Mouse (Mus musculus) embryonic fibroblast, embryonic 13.5 days (primary cell): Measurements from ENCODE around the gene Zranb1. TPM values are rescaled to one million over a fixed set of nuclear protein-coding genes. Genes with fewer than 3 reads are reported as not detected.

Experiments used
- H3K27ac ChIP-seq: 2 replicates; pipeline ENCODE4 v1.5.1; 2012; ENCODE audit warnings: low read length, control low read depth, inconsistent platforms; ENCODE audit not compliant: insufficient read depth
- H3K4me1 ChIP-seq: 2 replicates; pipeline ENCODE4 v1.6.1; 2011; ENCODE audit warnings: low read length; ENCODE audit not compliant: control insufficient read depth, insufficient read depth
- H3K4me3 ChIP-seq: 2 replicates; pipeline ENCODE4 v1.5.1; 2011; ENCODE audit warnings: mild to moderate bottlenecking, control low read depth, low read length; ENCODE audit not compliant: insufficient read depth
- CTCF ChIP-seq: IDR thresholded peaks from 2 replicates; pipeline ENCODE4 v1.5.1; 2011; ENCODE audit warnings: mild to moderate bottlenecking, control low read depth, low read length, moderate library complexity, borderline replicate concordance; ENCODE audit not compliant: insufficient read depth
- POLR2A ChIP-seq: IDR thresholded peaks from 2 replicates; pipeline ENCODE4 v1.6.1; 2011; ENCODE audit warnings: low read depth, mild to moderate bottlenecking, control low read depth, low read length, moderate library complexity
- polyA plus RNA-seq: library from polyadenylated mRNA; stranded (reverse); fragments of >200 nt; gene quantifications from 2 replicates; pipeline ENCODE4 v1.2.4, GENCODE M21; 2011; ENCODE audit warnings: low read depth; ENCODE audit not compliant: missing spikeins, insufficient read length

Zranb1 gene
- polyA plus RNA-seq, 1 experiment, result 24.1 TPM

DNA sequence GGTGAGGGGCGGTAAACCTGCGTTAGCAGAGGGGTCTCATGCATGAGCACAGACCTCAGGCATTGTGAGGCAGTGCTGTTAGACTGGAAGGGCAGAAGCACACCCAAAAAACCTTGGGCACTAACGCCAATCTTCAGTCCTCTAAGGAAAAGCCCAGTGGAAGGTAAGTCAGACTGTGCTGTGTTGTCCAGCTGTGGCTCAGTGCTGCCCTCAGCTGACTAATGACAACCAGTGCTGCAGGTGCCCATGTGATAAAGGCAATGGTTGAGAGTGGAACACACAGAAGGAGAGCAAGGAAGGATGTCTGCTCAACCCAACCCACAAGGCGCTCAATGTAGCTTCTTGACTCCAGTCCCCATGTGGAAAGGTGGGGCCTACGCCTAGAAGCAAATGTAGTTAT, 65.4 kb downstream of the Zranb1 start:
- TF ChIP-seq POLR2A, result no peak
- TF ChIP-seq CTCF, result peak; percentile 73; the same call in 1 of the 2 replicates

DNA sequence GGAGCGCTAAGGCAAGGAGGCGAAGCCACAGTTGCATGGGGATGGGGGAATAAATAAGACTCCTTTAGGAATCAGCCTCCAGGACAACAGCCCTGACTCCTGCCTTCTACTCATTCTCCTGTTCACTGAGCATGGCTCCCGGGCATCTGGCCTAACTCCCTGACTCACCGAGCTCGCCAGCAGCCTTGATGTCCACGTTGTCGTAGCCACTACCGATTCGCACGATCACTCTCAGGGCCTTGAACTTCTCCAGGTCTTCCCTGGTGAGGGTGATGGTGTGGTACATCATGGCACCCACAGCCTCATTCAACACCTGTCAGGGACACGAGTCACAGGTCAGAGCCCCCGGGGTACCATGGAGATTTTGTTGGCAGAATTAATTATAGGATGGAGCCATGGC, 67.7 kb downstream of the Zranb1 start:
- Histone ChIP-seq H3K4me1 (0 out of 2 replicates have a peak, but pooled peaks cover 1% of the 10 kb centered on the region), H3K27ac (no peak overlapping the region), H3K4me3 (no peak overlapping the region)
- TF ChIP-seq POLR2A (no peak), CTCF (no peak)

More for the DNA sequence above, 65.4 kb downstream of the Zranb1 start:
- no peak overlapping the region for H3K4me3 ChIP-seq
- H3K4me1 ChIP-seq, result no peaks in the 10 kb centered on the region
- H3K27ac ChIP-seq, result no peak overlapping the region

DNA sequence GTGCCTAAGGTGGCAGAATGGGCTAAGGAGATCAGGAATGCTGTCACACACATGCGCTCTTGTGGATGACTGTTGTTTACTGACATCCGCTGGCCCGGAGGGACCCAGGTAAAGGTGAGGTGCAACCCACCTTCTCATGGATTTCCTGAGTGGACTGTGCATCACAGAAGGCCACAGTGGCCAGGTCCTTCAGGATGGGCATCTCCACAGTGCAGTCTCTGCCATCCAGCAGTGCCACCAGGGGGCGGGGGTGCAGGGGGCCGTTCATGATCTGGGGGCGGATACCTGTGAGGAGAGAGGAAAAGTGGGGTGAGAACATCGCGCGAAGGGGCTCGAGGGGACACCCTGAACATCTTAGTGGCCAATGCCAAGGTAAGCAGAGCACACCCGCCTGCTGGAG, 68.1 kb downstream of the Zranb1 start:
- H3K27ac ChIP-seq, result no peak overlapping the region
- no peak overlapping the region for H3K4me3 ChIP-seq
- TF ChIP-seq CTCF (no peak), POLR2A (no peak)
- H3K4me1 ChIP-seq, result 0 out of 2 replicates have a peak, but pooled peaks cover 2% of the 10 kb centered on the region

DNA sequence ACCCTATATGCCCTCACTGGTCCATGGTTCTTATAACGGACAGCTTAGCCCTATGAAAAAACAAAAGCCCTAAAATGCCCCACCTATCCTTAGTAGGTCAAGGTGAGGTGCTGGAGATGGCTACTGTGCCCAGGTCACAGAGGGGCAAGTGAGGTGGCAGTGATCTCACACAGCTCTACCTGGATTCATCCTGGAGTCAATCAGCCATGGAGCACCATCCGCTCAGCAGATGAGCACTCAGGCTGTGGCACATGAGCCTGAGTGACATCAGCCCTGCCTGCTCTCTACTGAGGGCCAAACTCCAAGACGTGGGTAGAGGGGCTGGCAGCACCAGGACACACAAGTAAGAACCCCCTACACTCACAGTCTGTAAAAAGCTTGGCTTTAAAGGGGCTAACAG, 70.4 kb downstream of the Zranb1 start:
- TF ChIP-seq CTCF (no peak), POLR2A (no peak)
- Histone ChIP-seq H3K4me3 (no peak overlapping the region), H3K27ac (no peak overlapping the region), H3K4me1 (0 out of 2 replicates have a peak, but pooled peaks cover 2% of the 10 kb centered on the region)

DNA sequence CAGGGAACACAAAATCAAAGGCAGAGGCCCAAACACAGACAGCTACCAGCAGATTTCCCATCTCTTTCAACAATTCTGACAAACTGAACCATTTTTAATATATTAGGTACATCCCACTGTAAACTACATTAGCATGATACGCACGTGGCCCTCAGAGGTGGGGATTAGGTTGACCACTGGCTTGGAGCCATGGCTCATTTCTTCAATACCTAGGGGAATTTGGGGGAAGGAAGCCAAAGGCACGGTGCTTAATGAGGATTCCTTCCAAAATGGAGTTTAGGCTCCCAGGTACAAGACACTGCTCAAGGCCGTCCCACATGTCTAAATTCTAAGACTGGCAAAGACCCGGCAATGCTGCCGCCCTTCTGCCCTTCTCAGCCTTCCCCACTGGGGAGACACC, 71.3 kb downstream of the Zranb1 start:
- TF ChIP-seq CTCF (no peak), POLR2A (no peak)
- Histone ChIP-seq H3K4me1 (peaks cover 7% of the 10 kb centered on the region), H3K27ac (no peak overlapping the region), H3K4me3 (no peak overlapping the region)

DNA sequence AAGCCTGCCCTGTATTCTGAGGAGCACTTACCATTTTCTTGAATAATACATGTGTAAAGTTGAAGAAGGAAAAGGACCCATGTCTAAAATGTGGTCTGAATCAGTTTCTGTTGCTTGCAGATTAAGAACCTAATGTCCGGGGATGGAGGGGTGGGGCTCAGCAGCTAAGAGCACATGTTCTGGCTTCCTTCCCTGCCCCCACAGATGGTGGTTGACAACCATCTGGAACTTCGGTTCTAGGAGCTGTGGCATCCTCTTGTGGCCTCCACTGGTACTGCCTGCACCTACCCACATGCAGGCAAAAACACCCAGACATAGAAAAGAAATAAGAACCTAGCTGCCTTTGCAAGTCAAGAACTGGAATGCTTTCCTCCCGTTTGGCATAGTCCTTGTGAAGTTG, 72.5 kb downstream of the Zranb1 start:
- no peak for TF ChIP-seq POLR2A
- peak; percentile 78; the same call in 1 of the 2 replicates for TF ChIP-seq CTCF
- Histone ChIP-seq H3K4me1 (peaks cover 7% of the 10 kb centered on the region), H3K27ac (no peak overlapping the region)

DNA sequence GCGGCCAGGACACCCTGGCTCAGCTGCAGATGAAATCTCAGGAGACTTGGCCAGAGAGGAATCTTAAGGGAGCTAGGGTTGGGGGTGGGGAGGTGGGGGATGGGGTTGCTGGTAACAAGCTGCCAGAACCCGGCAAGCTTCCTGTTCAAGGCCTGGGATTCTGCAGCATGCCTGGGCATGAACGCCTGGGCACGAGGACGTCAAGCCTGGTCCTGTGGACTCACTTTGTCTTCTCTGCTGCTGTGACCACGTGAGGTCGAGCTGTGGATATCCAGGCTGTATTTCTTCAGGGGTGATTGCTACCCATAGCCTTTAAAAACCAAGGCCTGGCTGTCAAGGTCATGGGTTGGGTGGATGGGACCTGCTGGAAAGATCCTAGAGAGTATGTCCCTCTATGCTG, 74.8 kb downstream of the Zranb1 start:
- Histone ChIP-seq H3K4me1 (peaks cover 9% of the 10 kb centered on the region), H3K4me3 (no peak overlapping the region), H3K27ac (no peak overlapping the region)
- TF ChIP-seq POLR2A, result no peak
- no peak for TF ChIP-seq CTCF

More for the DNA sequence above, 72.5 kb downstream of the Zranb1 start:
- H3K4me3 ChIP-seq, result no peak overlapping the region

DNA sequence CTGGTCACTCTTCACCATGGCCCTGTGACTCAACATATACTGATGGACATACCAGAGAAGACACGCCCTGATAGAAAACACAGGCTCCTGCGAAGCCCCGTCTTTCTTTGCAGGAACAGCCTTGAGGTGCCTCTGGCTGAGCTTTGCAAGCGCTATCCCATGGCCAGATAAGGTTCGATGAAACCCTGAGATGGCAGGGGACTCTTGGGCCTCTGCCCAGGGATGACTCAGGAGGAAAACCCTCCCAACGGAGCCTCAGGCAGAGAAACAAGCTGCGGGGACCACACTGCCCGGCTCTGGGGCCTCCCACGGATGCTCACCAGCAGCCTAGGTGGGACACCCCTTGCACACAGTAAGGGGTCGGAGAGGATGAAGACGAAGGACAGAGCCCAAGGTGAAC, 76.4 kb downstream of the Zranb1 start:
- H3K4me1 ChIP-seq, result peaks cover 14% of the 10 kb centered on the region
- H3K4me3 ChIP-seq, result no peak overlapping the region
- H3K27ac ChIP-seq, result peak overlapping the region; percentile 2; the same call in 1 of the 2 replicates
- no peak for TF ChIP-seq CTCF
- no peak for TF ChIP-seq POLR2A

DNA sequence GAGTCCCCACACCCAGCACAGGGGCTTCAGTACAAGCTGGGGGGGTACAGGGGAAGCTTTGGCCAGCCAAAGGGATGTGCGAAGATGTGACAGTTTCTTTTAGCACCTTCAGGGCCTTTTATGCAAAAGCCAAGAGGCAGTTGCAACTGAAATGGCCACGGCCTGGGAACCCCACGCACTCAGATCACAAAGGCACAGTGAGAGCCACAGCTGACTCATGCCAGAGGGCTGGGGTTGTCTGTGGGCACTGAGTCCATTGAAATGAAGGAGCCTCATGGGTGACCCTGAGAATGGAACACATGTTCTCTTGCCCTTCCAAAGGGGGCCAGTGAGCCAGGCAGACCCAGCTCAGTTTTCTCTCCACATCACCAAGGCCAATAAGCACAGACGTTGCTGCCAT, 77.7 kb downstream of the Zranb1 start:
- Histone ChIP-seq H3K4me1 (peaks cover 19% of the 10 kb centered on the region), H3K27ac (no peak overlapping the region), H3K4me3 (no peak overlapping the region)
- TF ChIP-seq POLR2A (no peak), CTCF (no peak)

DNA sequence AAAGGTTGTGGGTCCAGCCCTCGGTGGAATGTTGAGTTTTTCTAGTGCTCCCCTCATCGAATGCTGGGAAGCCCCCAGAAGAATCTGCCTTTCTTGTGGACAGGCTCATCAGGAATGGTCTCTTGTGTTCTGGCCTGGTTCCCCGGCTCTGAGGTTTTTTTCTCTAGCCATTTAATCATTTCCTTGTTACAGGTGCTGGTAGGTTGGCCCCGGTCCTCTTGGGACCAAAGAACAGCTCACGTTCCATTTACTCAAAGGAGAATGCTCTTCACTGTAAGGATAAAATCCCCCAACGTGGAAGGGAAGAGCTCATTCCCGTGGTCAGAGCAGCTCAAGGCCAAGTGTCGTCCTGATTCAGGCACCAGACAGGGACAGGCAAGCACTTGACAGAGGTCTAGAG, 78.7 kb downstream of the Zranb1 start:
- no peak for TF ChIP-seq POLR2A
- Histone ChIP-seq H3K4me3 (no peak overlapping the region), H3K4me1 (peaks cover 19% of the 10 kb centered on the region), H3K27ac (no peak overlapping the region)

DNA sequence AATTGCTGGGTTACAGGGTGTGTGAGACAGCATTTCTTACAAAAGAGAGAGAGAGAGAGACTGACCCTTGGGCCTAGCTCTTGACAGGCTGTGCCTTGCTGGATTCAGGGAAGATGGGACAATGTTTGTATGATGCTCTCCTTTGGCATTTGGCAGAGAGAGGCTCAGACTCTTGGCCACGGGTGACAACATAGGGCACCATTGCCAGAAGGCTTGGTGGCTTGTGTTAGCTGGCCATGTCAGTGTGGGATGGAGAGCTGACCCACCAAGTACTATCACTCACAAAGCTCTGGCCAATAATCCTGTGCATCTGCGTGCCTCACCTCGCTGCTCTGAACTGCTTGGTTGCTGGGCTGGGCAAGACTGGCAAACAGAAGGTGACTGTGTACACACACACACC, 79.5 kb downstream of the Zranb1 start:
- H3K4me3 ChIP-seq, result no peak overlapping the region
- TF ChIP-seq POLR2A, result no peak
- TF ChIP-seq CTCF, result no peak
- no peak overlapping the region for H3K27ac ChIP-seq
- H3K4me1 ChIP-seq, result peaks cover 19% of the 10 kb centered on the region
